In the genomic region with DNA sequence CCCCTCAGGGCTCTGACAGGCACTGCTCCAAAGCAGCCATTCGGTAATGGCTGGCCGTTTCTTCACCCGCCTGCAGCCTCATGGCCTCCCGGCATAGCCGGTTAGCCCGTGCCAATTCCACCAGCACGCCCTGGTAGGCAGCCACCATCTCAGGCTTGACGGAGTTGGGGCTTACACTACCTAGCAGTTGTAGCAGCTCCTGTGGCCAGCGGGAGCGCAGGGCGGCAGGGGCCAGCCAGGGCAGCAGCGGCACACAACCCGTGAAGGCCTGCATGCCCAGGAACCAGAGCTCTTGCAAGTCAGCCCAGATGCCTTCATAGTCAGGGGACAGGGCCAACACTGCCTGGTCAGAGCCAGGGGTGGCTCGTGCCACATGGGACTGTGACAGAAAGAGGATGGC, we compare ENCODE assay signal across 19 mouse cellular contexts. TPM values are rescaled to one million over a fixed set of nuclear protein-coding genes. Genes with fewer than 3 reads are reported as not detected.
DNase-seq lines count a peak whose midpoint lies in the region; ATAC-seq and TF ChIP-seq lines count a peak whose summit lies in the region.
"Had no signal": no experiment of that assay in that cellular context is flagged by ENCODE, and none has a peak within 500 bp of the region (broad histone marks: within the 10 kb centered on the region; RNA-seq: fewer than 3 reads in every experiment).

No protein-coding gene starts in this region.

- no peak overlapping the region for H3K27ac ChIP-seq in midbrain, postnatal 0 days (ENCODE audit: low read depth, low read length)
- H3K27ac ChIP-seq in midbrain, embryonic 16.5 days (ENCODE audit: low read length): no peak overlapping the region
- H3K27ac ChIP-seq: kidney, postnatal 0 days; limb, embryonic 15.5 days; midbrain, embryonic 12.5 days had no signal

- DNase-seq in gastrocnemius, postnatal 10 days: peak; percentile 52
- DNase-seq in gastrocnemius, adult 18-20 months (ENCODE audit: low spot score): no peak
- no peak for DNase-seq in midbrain, postnatal 0 days (ENCODE audit: low spot score)
- peak; percentile 59 for DNase-seq in cerebellum, adult 8-10 months
- DNase-seq in embryo, embryonic 9.5 days (ENCODE audit: extremely low spot score): no peak
- no peak for DNase-seq in right cerebral cortex, adult 18-20 months

- H3K4me1 ChIP-seq in midbrain, postnatal 0 days (ENCODE audit: insufficient read depth, low read length): no peaks in the 10 kb centered on the region
- peaks cover 10% of the 10 kb centered on the region; the same call in 1 of the 2 replicates for H3K4me1 ChIP-seq in midbrain, embryonic 16.5 days (ENCODE audit: control insufficient read depth, insufficient read depth, low read length)

- no peak overlapping the region for H3K9ac ChIP-seq in midbrain, postnatal 0 days (replicated peaks; ENCODE audit: low read length, poor library complexity, severe bottlenecking)
- no peak overlapping the region for H3K9ac ChIP-seq in midbrain, embryonic 16.5 days (ENCODE audit: low read depth, low read length)
- H3K9ac ChIP-seq: limb, embryonic 15.5 days; liver, postnatal 0 days; midbrain, embryonic 12.5 days had no signal

- peaks cover 9% of the 10 kb centered on the region; the same call in 1 of the 2 replicates for H3K27me3 ChIP-seq in midbrain, postnatal 0 days (ENCODE audit: insufficient read depth, low read length)
- H3K27me3 ChIP-seq in midbrain, embryonic 16.5 days (ENCODE audit: control insufficient read depth, insufficient read depth, low read depth, low read length): peaks cover 11% of the 10 kb centered on the region

- 0 out of 2 replicates have a peak, but pooled peaks have one; percentile 4 for ATAC-seq in midbrain, postnatal 0 days (ENCODE audit: low FRiP score)
- no peak for ATAC-seq in midbrain, embryonic 16.5 days
- ATAC-seq: forebrain, embryonic 14.5 days; inflammation-experienced regulatory T-cells, adult 6 months; liver, postnatal 0 days had no signal

- H3K4me3 ChIP-seq in midbrain, postnatal 0 days (ENCODE audit: low read depth, low read length): no peak overlapping the region
- no peak overlapping the region for H3K4me3 ChIP-seq in midbrain, embryonic 16.5 days (ENCODE audit: low read depth, low read length)
- H3K4me3 ChIP-seq: limb, embryonic 15.5 days; midbrain, embryonic 12.5 days had no signal

- 91% methylated on average over 14 of the region's 14 CpGs for WGBS in midbrain, postnatal 0 days
- 85% methylated on average over 14 of the region's 14 CpGs for WGBS in midbrain, embryonic 16.5 days

- no peaks in the 10 kb centered on the region for H3K9me3 ChIP-seq in midbrain, postnatal 0 days (ENCODE audit: low read length)
- H3K9me3 ChIP-seq in midbrain, embryonic 16.5 days (replicated peaks; ENCODE audit: control insufficient read depth, low read length, poor library complexity, severe bottlenecking): no peaks in the 10 kb centered on the region
- H3K9me3 ChIP-seq: limb, embryonic 15.5 days; midbrain, embryonic 12.5 days had no signal

- H3K4me2 ChIP-seq in midbrain, postnatal 0 days (ENCODE audit: low read depth, low read length, poor library complexity, severe bottlenecking): no peak overlapping the region
- no peak overlapping the region for H3K4me2 ChIP-seq in midbrain, embryonic 16.5 days (ENCODE audit: low read length)
- H3K4me2 ChIP-seq: limb, embryonic 15.5 days; midbrain, embryonic 12.5 days had no signal

- TF ChIP-seq CTCF in midbrain, postnatal 0 days (IDR thresholded peaks at IDR 0.05): no peak

- peaks cover 52% of the 10 kb centered on the region for H3K36me3 ChIP-seq in midbrain, postnatal 0 days (ENCODE audit: insufficient read depth, low read length)
- H3K36me3 ChIP-seq in midbrain, embryonic 16.5 days (ENCODE audit: control insufficient read depth, insufficient read depth, low read length): peaks cover 27% of the 10 kb centered on the region

RNA-seq across cellular contexts. Expression of gene Ncdn, which starts 8.4 kb away (rescaled TPM):
- total RNA-seq in gastrocnemius, postnatal 10 days (2021): 10 to 100 TPM; 12.0 to 13.3 TPM
- total RNA-seq in gastrocnemius, adult 18-20 months (2021): 10 to 100 TPM; 12.4 to 13.3 TPM
- 322 and 393 TPM in 2 replicates for total RNA-seq in midbrain, postnatal 0 days (2014; rRNA removed)
- 186 and 194 TPM in 2 replicates for polyA plus RNA-seq in midbrain, postnatal 0 days (2015; fragmentation: Nextera tagmentation; extraction: Ambion mirVana)
- polyA plus RNA-seq in midbrain, embryonic 16.5 days (2015; fragmentation: Nextera tagmentation; extraction: Ambion mirVana): 134 and 161 TPM in 2 replicates

RNA-seq across cellular contexts. Expression of gene AU040320, which starts 8.5 kb away (rescaled TPM):
- 10 to 100 TPM; 22.2 to 24.2 TPM for total RNA-seq in gastrocnemius, postnatal 10 days (2021)
- total RNA-seq in gastrocnemius, adult 18-20 months (2021): 10 to 100 TPM; 23.6 to 25.5 TPM
- total RNA-seq in midbrain, postnatal 0 days (2014; rRNA removed): 35.5 and 38.0 TPM in 2 replicates
- 37.2 and 40.1 TPM in 2 replicates for polyA plus RNA-seq in midbrain, postnatal 0 days (2015; fragmentation: Nextera tagmentation; extraction: Ambion mirVana)
- 36.5 and 42.8 TPM in 2 replicates for polyA plus RNA-seq in midbrain, embryonic 16.5 days (2015; fragmentation: Nextera tagmentation; extraction: Ambion mirVana)

RNA-seq across cellular contexts. Expression of gene Tfap2e, which starts 8.8 kb away (rescaled TPM):
- total RNA-seq in gastrocnemius, postnatal 10 days (2021): not detected
- not detected for total RNA-seq in gastrocnemius, adult 18-20 months (2021)
- total RNA-seq in midbrain, postnatal 0 days (2014; rRNA removed): 0.14 TPM in 1 of 2 replicates, not detected in the other
- 0.15 and 0.31 TPM in 2 replicates for polyA plus RNA-seq in midbrain, postnatal 0 days (2015; fragmentation: Nextera tagmentation; extraction: Ambion mirVana)
- polyA plus RNA-seq in midbrain, embryonic 16.5 days (2015; fragmentation: Nextera tagmentation; extraction: Ambion mirVana): 0.09 and 0.22 TPM in 2 replicates
- total RNA-seq: left cerebral cortex, postnatal 10 days had no signal
- polyA plus RNA-seq: CD4-positive, CD25-positive, alpha-beta regulatory T cell, adult 4 months; gonadal fat pad, adult 2 months; heart, embryonic 16.5 days; inflammation-experienced regulatory T-cells, adult 6 months; kidney, postnatal 0 days; liver, postnatal 0 days; neural tube, embryonic 14.5 days; stomach, embryonic 14.5 days had no signal

Comparison
In these comparisons a context has a peak if more than half of its experiments do, and no peak if none do; other contexts are left out.
1. DNase-seq: peak in gastrocnemius, postnatal 10 days (single experiment) and cerebellum, adult 8-10 months (single experiment); none in gastrocnemius, adult 18-20 months (single experiment), midbrain, postnatal 0 days (single experiment), embryo, embryonic 9.5 days (single experiment) and right cerebral cortex, adult 18-20 months (single experiment).
2. RNA of gene Ncdn, which starts 8.4 kb away (total RNA-seq): 322 to 393 TPM in midbrain, postnatal 0 days; 12.4 to 13.3 TPM in gastrocnemius, adult 18-20 months and 12.0 to 13.3 TPM in gastrocnemius, postnatal 10 days; every median in the first group is over 10 times any median in the second.